Mouse (Mus musculus) embryonic fibroblast, embryonic 13.5 days (primary cell): ENCODE measurements around the gene Las1l. TPM values are rescaled to one million over a fixed set of nuclear protein-coding genes. Genes with fewer than 3 reads are reported as not detected.
A peak's percentile ranks its signal among the peaks of the same experiment; 100 is the strongest.

Experiments used
- H3K27ac ChIP-seq: 2 replicates; pipeline ENCODE4 v1.5.1; 2012; ENCODE audit warnings: low read length, control low read depth, inconsistent platforms; ENCODE audit not compliant: insufficient read depth
- H3K4me1 ChIP-seq: 2 replicates; pipeline ENCODE4 v1.6.1; 2011; ENCODE audit warnings: low read length; ENCODE audit not compliant: control insufficient read depth, insufficient read depth
- H3K4me3 ChIP-seq: 2 replicates; pipeline ENCODE4 v1.5.1; 2011; ENCODE audit warnings: mild to moderate bottlenecking, control low read depth, low read length; ENCODE audit not compliant: insufficient read depth
- CTCF ChIP-seq: IDR thresholded peaks from 2 replicates; pipeline ENCODE4 v1.5.1; 2011; ENCODE audit warnings: mild to moderate bottlenecking, control low read depth, low read length, moderate library complexity, borderline replicate concordance; ENCODE audit not compliant: insufficient read depth
- POLR2A ChIP-seq: IDR thresholded peaks from 2 replicates; pipeline ENCODE4 v1.6.1; 2011; ENCODE audit warnings: low read depth, mild to moderate bottlenecking, control low read depth, low read length, moderate library complexity
- polyA plus RNA-seq: library from polyadenylated mRNA; stranded (reverse); fragments of >200 nt; gene quantifications from 2 replicates; pipeline ENCODE4 v1.2.4, GENCODE M21; 2011; ENCODE audit warnings: low read depth; ENCODE audit not compliant: missing spikeins, insufficient read length

The Las1l gene
- polyA plus RNA-seq, 1 experiment, result 40.1 TPM

DNA sequence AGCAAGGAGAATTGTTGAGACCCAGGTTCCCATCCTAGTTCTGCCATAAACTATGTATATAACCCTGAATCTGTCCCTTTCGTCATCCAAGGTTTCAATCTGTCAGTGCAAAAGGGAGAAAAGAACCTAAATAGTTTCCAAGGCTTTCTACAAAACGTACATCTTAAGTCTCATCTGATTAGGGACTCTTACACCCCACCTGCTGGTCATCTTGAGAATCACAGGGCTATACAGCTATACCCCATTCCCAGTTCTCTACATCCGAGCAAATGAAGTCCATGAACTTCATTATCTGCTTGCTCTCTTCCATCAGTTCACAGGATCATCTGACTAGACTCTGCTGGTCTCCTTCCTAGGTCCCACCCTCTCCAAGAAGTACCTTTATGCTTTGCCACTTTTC is 6.0 kb downstream of the Las1l start:
- Histone ChIP-seq H3K27ac (no peak overlapping the region), H3K4me1 (peaks cover 6% of the 10 kb centered on the region), H3K4me3 (no peak overlapping the region)
- TF ChIP-seq CTCF (no peak), POLR2A (no peak)

DNA sequence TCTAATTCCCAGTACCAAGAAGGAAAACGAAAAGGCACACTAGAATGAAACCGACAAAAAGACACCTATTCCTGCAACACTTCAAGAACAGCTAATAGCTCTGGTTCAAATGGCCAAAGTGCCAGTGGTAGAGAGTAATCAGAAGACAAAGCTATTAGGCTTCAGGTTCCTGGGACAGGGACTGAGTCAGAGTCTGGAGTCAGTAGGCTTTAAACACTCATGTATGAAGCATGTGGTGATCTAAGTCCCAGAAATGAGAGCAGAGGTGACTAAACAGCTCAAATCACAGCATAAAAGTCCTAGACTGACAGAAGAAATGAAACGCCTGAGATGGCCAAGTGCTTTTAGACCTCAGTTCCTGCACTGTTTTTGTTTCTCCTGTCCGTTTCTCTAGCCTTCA is 8.6 kb downstream of the Las1l start:
- Histone ChIP-seq H3K4me3 (no peak overlapping the region), H3K4me1 (peaks cover 6% of the 10 kb centered on the region), H3K27ac (peak overlapping the region; percentile 97)
- TF ChIP-seq POLR2A, result no peak

GRCm38 (mm10) chrX:95945496-95945895 is 11.3 kb downstream of the Las1l start:
- no peak overlapping the region for H3K4me3 ChIP-seq
- peaks cover 6% of the 10 kb centered on the region for H3K4me1 ChIP-seq
- TF ChIP-seq CTCF, result no peak
- no peak for TF ChIP-seq POLR2A
- H3K27ac ChIP-seq, result no peak overlapping the region

DNA sequence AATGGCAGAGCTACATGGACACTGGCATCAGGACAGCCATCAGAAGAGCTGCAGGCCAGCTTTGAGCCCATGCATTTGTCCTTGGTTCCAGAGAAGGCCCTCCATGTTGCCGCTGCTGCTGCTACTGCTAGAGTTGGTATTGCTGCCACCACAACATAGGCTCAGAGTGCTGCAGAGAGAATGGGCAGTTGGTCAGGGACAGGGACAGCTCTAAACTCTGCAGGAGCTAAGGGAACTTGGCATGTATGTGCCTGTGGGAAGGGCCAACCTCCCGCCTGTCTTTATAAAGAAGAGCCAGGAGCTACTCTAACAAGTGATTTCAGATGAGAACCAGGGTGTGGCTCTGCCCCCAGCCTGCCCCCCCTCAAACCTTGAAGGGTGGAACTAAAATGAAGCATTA is 21.3 kb downstream of the Las1l start:
- no peak for TF ChIP-seq POLR2A
- no peak for TF ChIP-seq CTCF
- no peak overlapping the region for H3K4me3 ChIP-seq
- H3K4me1 ChIP-seq, result no peaks in the 10 kb centered on the region
- H3K27ac ChIP-seq, result no peak overlapping the region

- Histone ChIP-seq H3K4me3 (no peak overlapping the region), H3K27ac (no peak overlapping the region), H3K4me1 (no peaks in the 10 kb centered on the region)
- TF ChIP-seq CTCF, result no peak
- no peak for TF ChIP-seq POLR2A
Observed at GRCm38 (mm10) chrX:95902716-95903115, 54.0 kb downstream of the Las1l start.

Other genes starting within 250 kb of the Las1l start
- gene Zc3h12b, start 245.3 kb downstream of the Las1l start, polyA plus RNA-seq, result 5.8 and 6.1 TPM in 2 replicates
- 473 and 817 TPM in 2 replicates for gene Msn, start 139.1 kb upstream of the Las1l start, polyA plus RNA-seq